Mouse (Mus musculus): ENCODE measurements at regions not wholly inside any gene's neighbourhood (a gene's known extent, or its start where the extent isn't known, plus 50 kb on each side); places are given as distances from the start of the nearest gene placed in this dataset.
A peak's percentile ranks its signal among the peaks of the same experiment; 100 is the strongest.

GRCm38 (mm10) chr8:82702044-82702443, 71.9 kb downstream of the Zfp330 start:
- DNase-seq (ENCODE audit: extremely low spot score in 1 of 2, low spot score in 1 of 2) = no peak

DNA sequence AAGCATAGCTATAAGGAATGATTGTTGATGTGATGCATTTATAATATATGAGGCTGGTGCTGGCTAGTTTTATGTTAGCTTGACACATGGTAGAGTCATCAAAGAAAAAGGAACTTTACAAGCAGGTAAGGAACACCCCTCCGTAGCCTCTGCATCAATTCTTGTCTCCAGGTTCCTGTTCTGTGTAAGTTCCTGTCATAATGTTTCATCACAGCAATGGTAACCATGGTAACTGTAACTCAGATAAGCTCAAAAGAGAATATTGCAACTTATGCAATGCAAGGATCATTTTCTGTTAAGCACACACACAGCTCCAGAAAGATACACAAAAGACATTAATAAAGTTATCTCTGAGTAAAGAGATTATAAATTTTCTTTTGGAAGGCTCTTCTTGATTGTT, 73.5 kb downstream of the Zfp330 start:
- DNase-seq (ENCODE audit: extremely low spot score in 1 of 2, low spot score in 1 of 2) = no peak

- DNase-seq (ENCODE audit: extremely low spot score in 1 of 2, low spot score in 1 of 2) = no peak
These were observed 74.7 kb downstream of the Zfp330 start for GRCm38 (mm10) chr8:82699221-82699620.

DNA sequence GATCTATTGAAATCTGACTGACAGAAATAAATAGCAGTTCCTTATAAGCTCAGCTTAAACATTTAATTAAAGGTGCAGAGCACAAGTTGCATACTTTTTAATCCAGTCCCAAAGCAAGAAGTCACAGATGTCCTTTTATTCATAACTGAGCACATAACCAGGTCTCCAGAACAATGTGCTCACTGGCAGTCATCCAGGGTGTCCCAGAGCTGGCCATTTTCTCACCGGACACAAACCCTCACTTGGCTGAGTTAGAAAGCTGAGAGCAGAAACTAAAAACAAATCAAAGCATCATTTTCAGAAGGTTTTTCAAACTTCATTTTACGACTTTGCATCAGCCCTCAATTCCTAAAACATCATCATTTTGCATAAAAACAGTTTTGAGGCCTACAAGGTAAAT, 75.9 kb downstream of the Zfp330 start:
- no peak for DNase-seq (ENCODE audit: extremely low spot score in 1 of 2, low spot score in 1 of 2)

DNA sequence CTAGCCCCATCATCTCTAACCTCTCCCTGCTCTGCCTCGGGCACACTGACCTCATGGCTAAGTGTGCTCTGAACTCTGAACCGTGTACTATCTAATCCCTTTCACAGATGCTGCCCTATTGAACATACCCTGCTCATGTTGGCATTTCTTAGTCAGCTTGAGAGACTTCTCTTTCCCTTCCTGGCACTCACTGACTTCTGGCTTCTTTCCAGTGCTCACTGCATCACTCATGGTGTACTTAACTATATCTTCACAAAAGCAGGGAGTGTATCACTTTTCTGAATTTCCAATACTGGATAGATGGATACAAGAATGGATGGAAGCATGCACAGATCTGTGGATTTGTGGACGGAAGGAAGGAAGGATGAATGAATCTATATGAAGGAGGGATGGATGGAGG, 80.9 kb downstream of the Zfp330 start:
- DNase-seq (ENCODE audit: extremely low spot score in 1 of 2, low spot score in 1 of 2) = no peak

DNA sequence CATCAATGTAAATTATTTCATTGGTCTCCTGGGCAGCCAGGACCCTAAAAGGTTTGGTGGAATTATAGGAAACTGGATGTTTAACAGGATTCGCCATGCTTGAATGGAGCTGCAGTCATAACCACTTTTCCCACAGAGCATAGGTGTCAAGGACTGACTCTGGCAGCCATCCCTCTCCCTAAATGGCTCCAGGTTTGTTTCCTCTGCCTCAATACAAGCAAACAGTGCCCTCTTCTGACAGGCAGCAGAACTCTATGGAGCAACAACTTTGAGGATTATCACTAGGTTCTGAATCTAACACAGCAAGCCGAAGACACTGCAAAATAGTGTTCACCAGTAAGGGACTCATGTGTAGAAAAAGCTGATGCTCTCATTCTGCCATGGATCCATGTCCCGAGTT, 84.6 kb downstream of the Zfp330 start:
- peak in 1 of 2 experiments; percentile 25 for DNase-seq (ENCODE audit: extremely low spot score in 1 of 2, low spot score in 1 of 2)

DNA sequence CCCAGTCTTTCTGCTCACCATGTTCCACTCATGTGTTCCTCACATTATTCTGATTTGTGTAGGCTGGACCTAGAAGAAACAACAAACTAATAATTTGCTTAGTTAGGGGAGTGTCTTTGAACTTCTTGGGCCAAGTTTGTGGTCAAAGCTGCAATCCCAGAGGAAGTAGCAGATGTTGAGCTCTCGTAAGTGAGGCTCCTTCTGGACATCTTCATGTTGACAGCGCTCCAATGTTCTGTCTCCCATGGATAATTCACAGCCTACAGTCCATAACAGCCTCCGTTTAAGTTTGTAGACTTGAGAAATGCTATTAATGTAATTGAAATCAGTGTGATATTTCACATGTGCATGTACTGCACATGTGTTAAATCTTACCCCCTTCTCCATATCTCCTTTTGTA, 88.0 kb downstream of the Zfp330 start:
- DNase-seq (ENCODE audit: extremely low spot score in 1 of 2, low spot score in 1 of 2) = no peak

GRCm38 (mm10) chr8:82678793-82679192, 95.2 kb downstream of the Zfp330 start:
- no peak for DNase-seq (ENCODE audit: extremely low spot score in 1 of 2, low spot score in 1 of 2)

- DNase-seq (ENCODE audit: extremely low spot score in 1 of 2, low spot score in 1 of 2) = no peak
These were observed 96.2 kb downstream of the Zfp330 start for GRCm38 (mm10) chr8:82677781-82678180.

GRCm38 (mm10) chr8:82669241-82669640, 104.7 kb downstream of the Zfp330 start:
- no peak for DNase-seq (ENCODE audit: extremely low spot score in 1 of 2, low spot score in 1 of 2)

GRCm38 (mm10) chr8:82665131-82665530, 108.8 kb downstream of the Zfp330 start:
- DNase-seq (ENCODE audit: extremely low spot score in 1 of 2, low spot score in 1 of 2) = no peak

- no peak for DNase-seq (ENCODE audit: extremely low spot score in 1 of 2, low spot score in 1 of 2)
These were observed 133.5 kb downstream of the Zfp330 start for GRCm38 (mm10) chr8:82640502-82640901.

DNA sequence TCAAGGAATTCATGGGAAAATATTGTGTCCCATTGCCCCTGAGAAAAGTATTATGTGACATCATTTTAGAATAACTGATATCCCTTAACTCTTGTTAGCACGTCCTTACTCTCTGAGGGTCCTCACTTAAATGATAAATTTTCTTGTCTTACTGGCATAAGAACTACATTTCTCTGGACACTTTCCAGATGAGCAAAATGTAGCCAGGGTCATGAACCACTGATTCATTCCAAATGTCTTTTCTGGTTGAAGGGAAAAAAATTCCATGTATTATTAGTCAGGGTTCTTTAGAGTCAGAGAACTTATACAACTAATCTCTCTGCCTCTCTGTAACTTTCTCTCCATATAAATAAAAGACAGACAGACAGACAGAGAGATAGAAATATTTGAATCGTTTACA, 143.5 kb downstream of the Zfp330 start:
- no peak for DNase-seq (ENCODE audit: extremely low spot score in 1 of 2, low spot score in 1 of 2)

GRCm38 (mm10) chr8:82623791-82624431, 150.0 kb downstream of the Zfp330 start:
- DNase-seq (ENCODE audit: extremely low spot score in 1 of 2, low spot score in 1 of 2) = no peak

DNA sequence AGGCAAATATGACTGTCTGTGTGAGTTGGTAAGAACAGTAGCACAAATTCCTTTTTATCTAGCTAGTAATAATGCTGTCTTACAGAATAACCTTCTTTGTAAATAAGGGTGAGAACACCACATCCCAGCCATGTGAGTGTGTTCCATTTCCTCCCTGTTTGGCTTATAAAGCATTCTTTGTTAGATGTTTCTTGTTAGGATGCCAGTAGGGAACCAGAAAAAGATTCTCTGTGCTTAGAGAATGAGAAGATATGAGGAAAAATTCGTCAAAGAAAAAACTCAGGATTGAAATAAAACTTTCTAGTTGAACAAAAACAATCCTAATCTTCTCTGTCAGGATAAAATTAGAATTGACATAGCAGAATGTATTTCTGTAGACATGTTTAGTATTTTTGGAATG, 155.3 kb downstream of the Zfp330 start:
- DNase-seq (ENCODE audit: extremely low spot score in 1 of 2, low spot score in 1 of 2) = no peak

DNA sequence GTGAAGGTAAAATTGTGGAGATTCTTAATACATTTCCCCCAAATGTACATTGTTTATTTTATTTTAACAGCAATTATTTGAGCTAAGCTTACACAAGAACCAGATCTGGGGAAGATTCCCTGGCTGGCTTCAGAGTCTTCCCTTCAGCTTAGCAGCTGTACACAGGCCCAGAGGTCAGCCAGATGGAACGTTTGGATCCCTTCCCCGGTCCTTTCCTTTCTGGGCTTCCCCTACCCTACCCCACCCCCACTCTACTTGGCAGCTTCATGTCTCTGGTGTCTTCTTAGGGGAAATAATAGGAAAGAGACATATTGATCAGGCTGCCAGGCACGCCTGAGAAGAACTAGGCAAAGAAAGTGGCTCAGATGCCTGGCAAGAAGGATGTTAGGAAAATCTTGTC, 172.4 kb downstream of the Zfp330 start:
- DNase-seq (ENCODE audit: extremely low spot score in 1 of 2, low spot score in 1 of 2) = no peak

DNA sequence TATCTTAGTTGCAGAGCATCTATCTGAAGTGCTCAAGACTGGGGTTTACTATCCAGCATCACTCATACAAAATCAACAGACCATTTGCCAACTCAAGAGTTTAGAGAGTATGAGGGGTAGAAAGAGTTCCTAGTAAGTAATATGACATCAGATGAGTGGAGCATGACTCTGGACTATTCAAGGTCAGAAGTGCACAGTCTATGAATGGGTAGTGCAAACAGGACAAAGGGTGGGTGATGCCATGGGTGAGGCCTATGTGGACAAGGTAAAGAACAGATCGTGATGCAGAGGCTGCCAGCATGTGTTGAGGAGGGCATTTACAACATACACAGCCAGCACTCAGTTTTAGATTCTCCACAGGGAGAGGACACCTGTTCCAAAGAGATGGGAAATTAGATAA, 170.4 kb upstream of the Il15 start:
- DNase-seq (ENCODE audit: extremely low spot score in 1 of 2, low spot score in 1 of 2) = no peak

DNA sequence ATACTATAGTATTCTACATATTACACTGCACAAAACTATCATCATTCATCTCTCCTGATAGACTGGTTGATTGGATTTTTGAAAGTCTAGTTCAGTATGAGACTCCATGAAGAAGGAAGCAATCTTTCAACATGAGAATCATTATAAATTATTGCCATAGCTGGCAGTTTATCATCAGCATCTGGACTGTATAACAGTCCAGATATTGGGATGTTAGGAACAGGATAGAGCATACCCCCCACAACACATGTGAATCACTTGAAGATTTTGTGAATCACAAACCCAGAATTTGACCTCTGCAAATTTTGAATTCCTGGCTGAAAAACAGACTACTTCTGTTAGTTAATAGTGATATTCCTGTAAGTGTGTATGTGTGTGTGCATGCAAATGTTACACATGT, 135.1 kb upstream of the Il15 start:
- DNase-seq (ENCODE audit: extremely low spot score in 1 of 2, low spot score in 1 of 2) = no peak

DNA sequence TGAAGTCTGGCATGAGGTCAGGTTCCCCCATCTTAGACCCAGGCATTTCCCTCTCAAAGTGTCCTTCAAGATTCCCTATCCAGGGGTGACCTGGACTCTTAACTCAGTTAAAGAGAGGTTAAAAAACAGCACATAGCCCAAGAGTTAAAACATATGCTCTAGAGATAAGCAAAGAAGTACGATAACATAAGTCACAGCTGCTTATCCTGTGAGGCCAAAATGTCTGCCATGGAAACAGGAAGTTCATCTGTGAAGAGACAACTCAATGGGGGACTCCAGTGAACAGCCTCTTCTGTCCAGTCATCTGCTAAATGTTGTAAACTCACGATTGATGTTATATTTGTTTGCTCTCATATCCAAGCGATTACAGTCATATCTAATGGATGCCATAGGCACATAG, 126.1 kb upstream of the Il15 start:
- no peak for DNase-seq (ENCODE audit: extremely low spot score in 1 of 2, low spot score in 1 of 2)

DNA sequence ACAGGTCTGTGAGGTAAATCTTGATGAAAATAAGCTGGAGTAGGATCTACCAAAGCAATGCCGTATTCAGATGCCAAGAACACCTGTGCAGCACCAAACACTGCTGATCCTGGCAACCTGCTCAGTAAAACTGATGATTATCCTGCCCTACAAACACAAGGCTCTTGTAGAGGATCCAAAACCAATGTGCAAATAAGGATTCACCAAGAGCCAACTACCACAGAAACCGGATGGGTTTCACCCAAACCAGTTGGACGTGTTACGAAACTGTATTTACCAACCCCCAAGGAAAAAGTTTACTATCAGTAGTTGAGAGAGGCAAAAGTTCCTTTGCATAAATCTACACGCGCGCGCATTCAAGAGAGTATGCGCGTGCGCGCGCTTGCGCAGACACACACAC, 120.8 kb upstream of the Il15 start:
- DNase-seq (ENCODE audit: extremely low spot score in 1 of 2, low spot score in 1 of 2) = no peak

GRCm38 (mm10) chr8:82498496-82498895, 95.5 kb upstream of the Il15 start:
- DNase-seq (ENCODE audit: extremely low spot score in 1 of 2, low spot score in 1 of 2) = no peak

DNA sequence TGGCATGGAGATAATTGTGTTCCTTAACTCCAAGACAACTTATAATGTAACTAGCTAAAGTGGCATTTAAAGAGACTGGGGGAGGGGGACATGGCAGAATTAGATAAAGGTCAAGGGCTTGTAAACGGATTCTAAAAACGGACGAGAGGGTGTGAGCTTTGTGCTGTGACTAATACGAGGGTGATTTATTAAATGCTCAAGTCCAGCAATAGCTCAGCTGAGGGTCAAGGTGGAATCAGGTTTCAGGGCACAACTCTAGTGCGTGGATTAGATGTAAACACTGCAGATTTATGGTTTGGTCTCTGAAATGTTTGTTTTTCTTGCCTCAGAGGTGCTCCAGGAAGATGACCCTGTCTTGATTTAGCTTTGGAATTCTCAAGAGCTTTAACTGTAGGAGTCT, 74.8 kb upstream of the Il15 start:
- no peak for DNase-seq (ENCODE audit: extremely low spot score in 1 of 2, low spot score in 1 of 2)

GRCm38 (mm10) chr8:82477426-82477769, 74.4 kb upstream of the Il15 start:
- DNase-seq (ENCODE audit: extremely low spot score in 1 of 2, low spot score in 1 of 2) = no peak

All from layer of hippocampus, postnatal 25 days (tissue).